Mouse (Mus musculus): ENCODE results near the gene Irf2.

Gene Irf2

GRCm38 (mm10) chr8:46881348-46881747 is 141.8 kb downstream of the Irf2 start:
- no peak for DNase-seq (ENCODE audit: low spot score in 2 of 2)

- no peak for DNase-seq (ENCODE audit: low spot score in 2 of 2)
Measured at GRCm38 (mm10) chr8:46881755-46882419, 142.4 kb downstream of the Irf2 start.

- DNase-seq (ENCODE audit: low spot score in 2 of 2): no peak
Measured at GRCm38 (mm10) chr8:46882743-46883142, 143.2 kb downstream of the Irf2 start.

- DNase-seq (ENCODE audit: low spot score in 2 of 2): no peak
Measured at GRCm38 (mm10) chr8:46883232-46884000, 143.9 kb downstream of the Irf2 start.

GRCm38 (mm10) chr8:46885786-46886185 is 146.3 kb downstream of the Irf2 start:
- no peak for DNase-seq (ENCODE audit: low spot score in 2 of 2)

DNA sequence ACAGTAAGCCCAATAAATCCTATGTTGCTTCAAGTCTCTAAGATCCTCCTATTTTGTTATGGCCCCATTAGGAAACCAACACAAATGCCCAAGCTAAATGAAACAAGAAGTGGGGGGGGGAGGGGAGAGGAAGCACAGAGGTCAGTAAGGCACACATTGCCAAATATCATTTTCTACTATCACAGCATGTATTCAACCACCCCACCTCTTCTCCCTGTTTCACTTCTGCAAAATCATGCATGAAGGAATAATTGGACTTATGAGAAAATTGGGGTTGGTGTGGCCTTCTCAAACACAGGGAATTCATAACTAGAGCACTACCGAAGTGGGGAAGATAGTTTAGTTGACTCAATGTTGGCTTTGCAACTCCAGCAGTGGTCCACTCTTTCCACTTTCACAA is 146.7 kb downstream of the Irf2 start:
- DNase-seq (ENCODE audit: low spot score in 2 of 2): no peak

DNA sequence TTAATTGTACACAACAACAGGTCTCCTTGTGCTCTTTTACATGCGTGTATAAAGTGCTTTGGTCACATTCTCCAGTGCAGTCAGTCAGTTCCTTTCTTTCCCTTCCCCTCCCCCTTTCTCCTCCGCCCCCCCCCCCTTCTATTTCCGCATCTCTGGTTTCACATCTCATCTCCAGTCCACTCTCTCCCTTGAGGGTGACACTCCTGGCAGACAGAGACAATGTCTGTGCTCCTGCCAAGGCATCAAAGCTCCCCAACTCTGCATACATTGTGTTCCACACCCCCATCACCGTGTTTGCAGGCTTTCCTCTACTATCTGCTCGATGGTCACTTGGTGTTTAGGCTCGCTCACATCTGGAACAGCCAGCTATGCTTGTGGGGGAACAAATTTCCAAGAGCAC is 147.9 kb downstream of the Irf2 start:
- DNase-seq (ENCODE audit: low spot score in 2 of 2): no peak

GRCm38 (mm10) chr8:46888575-46888974 is 149.0 kb downstream of the Irf2 start:
- DNase-seq (ENCODE audit: low spot score in 2 of 2): no peak

GRCm38 (mm10) chr8:46890241-46890640 is 150.7 kb downstream of the Irf2 start:
- no peak for DNase-seq (ENCODE audit: low spot score in 2 of 2)

GRCm38 (mm10) chr8:46892511-46893273 is 153.2 kb downstream of the Irf2 start:
- no peak for DNase-seq (ENCODE audit: low spot score in 2 of 2)

- no peak for DNase-seq (ENCODE audit: low spot score in 2 of 2)
Measured at GRCm38 (mm10) chr8:46894385-46894784, 154.9 kb downstream of the Irf2 start.

- DNase-seq (ENCODE audit: low spot score in 2 of 2): no peak
Measured at GRCm38 (mm10) chr8:46896005-46896404, 156.5 kb downstream of the Irf2 start.

DNA sequence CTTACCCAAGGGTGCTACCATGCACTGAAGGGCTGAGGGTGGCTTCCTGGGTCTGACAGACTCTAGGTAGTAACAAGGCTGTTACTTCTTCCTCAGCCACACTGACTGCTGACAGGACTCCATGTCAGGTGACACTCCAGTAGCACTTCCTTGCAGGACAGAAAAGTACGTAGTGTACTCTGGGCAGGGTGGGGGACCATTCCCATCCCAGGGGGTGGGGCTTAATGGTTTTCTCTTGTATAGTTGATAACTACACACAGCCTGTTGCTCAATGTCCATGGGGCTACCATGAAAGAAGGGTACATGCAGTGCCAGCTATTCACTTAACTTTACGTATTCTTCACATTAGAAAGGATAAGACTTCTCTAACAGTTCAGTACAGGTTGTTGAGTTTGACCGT is 157.2 kb downstream of the Irf2 start:
- no peak for DNase-seq (ENCODE audit: low spot score in 2 of 2)

Measured in thymus, postnatal 10 days (tissue).